Mouse (Mus musculus) spleen, adult 2 months (tissue): ENCODE data around the gene U2surp.

ENCODE experiments used
- CTCF ChIP-seq: fragments of 200-500 bp; IDR thresholded peaks from 2 replicates; pipeline ENCODE4 v1.5.1; 2011; ENCODE audit warnings: mild to moderate bottlenecking, inconsistent platforms; ENCODE audit not compliant: insufficient read depth, insufficient read length, insufficient replicate concordance; ENCODE audit errors: extremely low read depth
- POLR2A ChIP-seq: fragments of 200-500 bp; IDR thresholded peaks from 2 replicates; pipeline ENCODE4 v1.6.1; 2011; ENCODE audit warnings: low read depth, low read length, inconsistent platforms

DNA sequence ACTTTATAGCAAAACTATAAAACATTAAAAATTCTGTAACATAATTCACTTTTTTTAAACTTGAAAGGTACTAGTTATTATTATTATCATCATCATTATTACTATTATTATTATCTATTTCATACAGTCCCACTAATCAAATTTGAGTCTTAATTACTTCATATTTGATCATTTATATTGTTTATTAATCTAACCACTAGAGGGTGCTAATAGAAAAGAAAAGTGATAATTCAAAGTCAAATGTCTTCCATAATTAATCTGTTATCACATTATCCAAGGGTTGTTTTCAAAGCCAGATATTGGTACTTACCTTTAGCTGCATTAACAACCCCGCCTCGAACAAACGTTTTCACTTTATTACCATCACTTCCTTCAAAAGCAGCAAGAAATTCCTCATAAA, 18.4 kb downstream of the U2surp start:
- no peak for TF ChIP-seq CTCF
- no peak for TF ChIP-seq POLR2A
